Mouse (Mus musculus) heart, postnatal 0 days (tissue): ENCODE data around the gene Angel1.

Experiments used
- CTCF ChIP-seq: IDR thresholded peaks from 2 replicates; pipeline ENCODE4 v1.5.1; 2016; ENCODE audit warnings: antibody characterized with exemption, control low read depth, low read depth
- EP300 ChIP-seq: IDR thresholded peaks from 2 replicates; pipeline ENCODE4 v1.6.1; 2016; ENCODE audit warnings: antibody characterized with exemption, low read depth

DNA sequence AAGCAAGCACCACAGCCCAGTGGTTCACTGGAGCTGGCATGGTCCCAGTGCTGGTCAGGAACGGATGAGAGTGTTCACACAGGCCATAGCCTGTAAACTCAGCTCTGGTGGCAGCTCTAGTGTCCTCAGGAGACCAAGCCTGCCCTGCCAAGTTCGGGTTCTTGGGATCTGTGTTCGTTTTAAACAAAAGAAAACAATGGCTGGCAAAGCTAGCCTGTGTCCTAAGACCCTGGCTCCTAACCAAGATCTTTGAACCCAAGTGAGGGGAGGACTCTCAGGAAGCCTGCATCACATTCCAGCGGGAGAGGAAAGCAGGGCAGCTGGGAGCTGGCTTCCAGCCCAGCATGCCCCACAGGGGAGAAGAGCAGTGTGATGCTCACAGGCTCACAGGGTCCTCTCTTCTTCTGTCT, 44.0 kb upstream of the Angel1 start:
- TF ChIP-seq CTCF (no peak), EP300 (peak; percentile 88; the same call in 1 of the 2 replicates)
